Mouse (Mus musculus) midbrain, embryonic 10.5 days (tissue): Measurements from ENCODE around the gene Eef1g. TPM values are rescaled to one million over a fixed set of nuclear protein-coding genes. Genes with fewer than 3 reads are reported as not detected.

Source experiments
- DNase-seq: peaks from one replicate; pipeline ENCODE4 v3.0.0-alpha.2; 2017; ENCODE audit warnings: low spot score
- H3K27ac ChIP-seq: fragments of 300-500 bp; sonication (generic); replicated peaks from 2 replicates; pipeline ENCODE4 v1.5.1; 2016; ENCODE audit warnings: mild to moderate bottlenecking
- H3K27me3 ChIP-seq: fragments of 300-500 bp; sonication (generic); 2 replicates; pipeline ENCODE4 v1.6.1; 2016; ENCODE audit warnings: low read depth, mild to moderate bottlenecking; ENCODE audit not compliant: poor library complexity, severe bottlenecking
- H3K36me3 ChIP-seq: fragments of 300-500 bp; sonication (generic); 2 replicates; pipeline ENCODE4 v1.6.1; 2016; ENCODE audit warnings: mild to moderate bottlenecking, moderate library complexity
- H3K4me1 ChIP-seq: fragments of 300-500 bp; sonication (generic); 2 replicates; pipeline ENCODE4 v1.6.1; 2016
- H3K4me3 ChIP-seq: fragments of 300-500 bp; sonication (generic); 2 replicates; pipeline ENCODE4 v1.5.1; 2016; ENCODE audit warnings: mild to moderate bottlenecking, moderate library complexity
- H3K9me3 ChIP-seq: fragments of 300-500 bp; sonication (generic); replicated peaks from 2 replicates; pipeline ENCODE4 v1.6.1; 2016; ENCODE audit warnings: mild to moderate bottlenecking
- whole genome bisulfite sequencing: fragments of 180-500 bp; shearing (Covaris S2); methylation state at CpG from one replicate; pipeline ENCODE4 v1.1.7; 2016; 5-methylcytosine and 5-hydroxymethylcytosine counted together
- polyA plus RNA-seq: library from polyadenylated mRNA; unstranded; fragments of >200 nt; fragmentation: Nextera tagmentation; extraction: Ambion mirVana; gene quantifications from 2 replicates; pipeline ENCODE4 v1.2.1, GENCODE M21; 2016

Gene Eef1g
- polyA plus RNA-seq, 1 experiment from 2014 or later, result 514 TPM

- DNase-seq, result no peak
- no peak overlapping the region for H3K27ac ChIP-seq
- H3K27me3 ChIP-seq, result no peaks in the 10 kb centered on the region
- H3K36me3 ChIP-seq, result no peaks in the 10 kb centered on the region
- H3K4me1 ChIP-seq, result no peaks in the 10 kb centered on the region
- H3K4me3 ChIP-seq, result no peak overlapping the region
- WGBS, result 57% methylated on average over 11 of the region's 11 CpGs
- H3K9me3 ChIP-seq, result no peaks in the 10 kb centered on the region
These were observed 56.4 kb downstream of the Eef1g start for GRCm38 (mm10) chr19:9023021-9023778.

GRCm38 (mm10) chr19:9025562-9026257, 58.9 kb downstream of the Eef1g start:
- no peak overlapping the region for H3K27ac ChIP-seq
- H3K36me3 ChIP-seq, result no peaks in the 10 kb centered on the region
- H3K9me3 ChIP-seq, result no peaks in the 10 kb centered on the region
- DNase-seq, result no peak
- H3K4me3 ChIP-seq, result no peak overlapping the region
- H3K4me1 ChIP-seq, result no peaks in the 10 kb centered on the region
- H3K27me3 ChIP-seq, result no peaks in the 10 kb centered on the region
- 96% methylated on average over 5 of the region's 5 CpGs for WGBS

- Histone ChIP-seq H3K27ac (no peak overlapping the region), H3K36me3 (no peaks in the 10 kb centered on the region), H3K9me3 (no peaks in the 10 kb centered on the region), H3K27me3 (no peaks in the 10 kb centered on the region), H3K4me1 (no peaks in the 10 kb centered on the region), H3K4me3 (no peak overlapping the region)
- no peak for DNase-seq
- WGBS, result 95% methylated on average over 4 of the region's 4 CpGs
These were observed 59.8 kb downstream of the Eef1g start for GRCm38 (mm10) chr19:9026634-9027033.

- Histone ChIP-seq H3K27ac (no peak overlapping the region), H3K9me3 (no peaks in the 10 kb centered on the region), H3K27me3 (no peaks in the 10 kb centered on the region), H3K4me3 (no peak overlapping the region), H3K4me1 (no peaks in the 10 kb centered on the region), H3K36me3 (no peaks in the 10 kb centered on the region)
- 42% methylated on average over 5 of the region's 5 CpGs for WGBS
- DNase-seq, result no peak
These were observed 61.0 kb downstream of the Eef1g start for GRCm38 (mm10) chr19:9027795-9028194.

Other genes starting within 250 kb of the Eef1g start
- gene Slc3a2, start 243.7 kb upstream of the Eef1g start, polyA plus RNA-seq, result 139 and 144 TPM in 2 replicates
- gene Wdr74, start 231.2 kb upstream of the Eef1g start, polyA plus RNA-seq, result 105 and 121 TPM in 2 replicates
- gene 1700092M07Rik, start 226.3 kb upstream of the Eef1g start, polyA plus RNA-seq, result 3.2 and 3.3 TPM in 2 replicates
- 94.9 and 103 TPM in 2 replicates for gene Stx5a, start 225.6 kb upstream of the Eef1g start, polyA plus RNA-seq
- 253 and 282 TPM in 2 replicates for gene Nxf1, start 210.0 kb upstream of the Eef1g start, polyA plus RNA-seq
- gene Tmem223, start 196.0 kb upstream of the Eef1g start, polyA plus RNA-seq, result 189 and 205 TPM in 2 replicates
- 50.0 and 55.2 TPM in 2 replicates for gene Tmem179b, start 192.6 kb upstream of the Eef1g start, polyA plus RNA-seq
- gene Taf6l, start 180.6 kb upstream of the Eef1g start, polyA plus RNA-seq, result 47.5 and 47.6 TPM in 2 replicates
- gene Polr2g, start 168.5 kb upstream of the Eef1g start, polyA plus RNA-seq, result 169 and 176 TPM in 2 replicates
- 7.5 and 7.8 TPM in 2 replicates for gene Zbtb3, start 164.5 kb upstream of the Eef1g start, polyA plus RNA-seq
- 69.0 and 74.5 TPM in 2 replicates for gene Ttc9c, start 147.7 kb upstream of the Eef1g start, polyA plus RNA-seq
- gene Hnrnpul2, start 147.0 kb upstream of the Eef1g start, polyA plus RNA-seq, result 4.3 and 4.4 TPM in 2 replicates
- not detected in 2 replicates for gene AC129217.1, start 137.3 kb upstream of the Eef1g start, polyA plus RNA-seq
- gene Bscl2, start 129.6 kb upstream of the Eef1g start, polyA plus RNA-seq, result 55.2 and 63.4 TPM in 2 replicates
- 60.0 and 104 TPM in 2 replicates for gene Gng3, start 127.8 kb upstream of the Eef1g start, polyA plus RNA-seq
- 0.57 TPM in 2 replicates for gene Lrrn4cl, start 116.3 kb upstream of the Eef1g start, polyA plus RNA-seq
- gene Ubxn1, start 95.5 kb upstream of the Eef1g start, polyA plus RNA-seq, result 203 and 205 TPM in 2 replicates
- gene Uqcc3, start 86.1 kb upstream of the Eef1g start, polyA plus RNA-seq, result 58.2 and 61.1 TPM in 2 replicates
- 110 and 133 TPM in 2 replicates for gene Lbhd1, start 83.3 kb upstream of the Eef1g start, polyA plus RNA-seq
- not detected in 2 replicates for gene Gm49403, start 83.1 kb upstream of the Eef1g start, polyA plus RNA-seq
- gene 1810009A15Rik, start 78.2 kb upstream of the Eef1g start, polyA plus RNA-seq, result 134 and 159 TPM in 2 replicates
- gene Gm49416, start 78.1 kb upstream of the Eef1g start, polyA plus RNA-seq, result 0.17 TPM in 1 of 2 replicates, not detected in the other
- 54.8 and 56.7 TPM in 2 replicates for gene Ints5, start 74.0 kb upstream of the Eef1g start, polyA plus RNA-seq
- 118 and 120 TPM in 2 replicates for gene Ganab, start 69.0 kb upstream of the Eef1g start, polyA plus RNA-seq
- gene B3gat3, start 46.7 kb upstream of the Eef1g start, polyA plus RNA-seq, result 58.7 and 64.0 TPM in 2 replicates
- gene Rom1, start 37.7 kb upstream of the Eef1g start, polyA plus RNA-seq, result 3.5 and 4.2 TPM in 2 replicates
- 22.9 and 23.5 TPM in 2 replicates for gene Eml3, start 37.5 kb upstream of the Eef1g start, polyA plus RNA-seq
- 178 and 191 TPM in 2 replicates for gene Mta2, start 25.2 kb upstream of the Eef1g start, polyA plus RNA-seq
- 36.5 and 40.2 TPM in 2 replicates for gene Tut1, start 13.2 kb upstream of the Eef1g start, polyA plus RNA-seq
- 6.6 and 8.8 TPM in 2 replicates for gene Ahnak, start 22.2 kb downstream of the Eef1g start, polyA plus RNA-seq
- gene Scgb1a1, start 120.9 kb downstream of the Eef1g start, polyA plus RNA-seq, result not detected in 2 replicates
- gene Asrgl1, start 168.6 kb downstream of the Eef1g start, polyA plus RNA-seq, result 14.8 and 16.8 TPM in 2 replicates